Mouse (Mus musculus) thymus, adult 2 months (tissue): ENCODE data around the gene Creb3l2.

Experiments used
- CTCF ChIP-seq: fragments of 200-500 bp; IDR thresholded peaks from 2 replicates; pipeline ENCODE4 v1.5.1; 2012; ENCODE audit warnings: mild to moderate bottlenecking, control low read depth, low read length, moderate library complexity, borderline replicate concordance; ENCODE audit not compliant: control insufficient read depth, poor library complexity, insufficient read depth; ENCODE audit errors: extremely low read depth
- POLR2A ChIP-seq: fragments of 200-500 bp; IDR thresholded peaks from 2 replicates; pipeline ENCODE4 v1.6.1; 2012; ENCODE audit warnings: mild to moderate bottlenecking, low read length, control low read depth, moderate library complexity; ENCODE audit not compliant: control insufficient read depth, poor library complexity, insufficient read depth; ENCODE audit errors: extremely low read depth

DNA sequence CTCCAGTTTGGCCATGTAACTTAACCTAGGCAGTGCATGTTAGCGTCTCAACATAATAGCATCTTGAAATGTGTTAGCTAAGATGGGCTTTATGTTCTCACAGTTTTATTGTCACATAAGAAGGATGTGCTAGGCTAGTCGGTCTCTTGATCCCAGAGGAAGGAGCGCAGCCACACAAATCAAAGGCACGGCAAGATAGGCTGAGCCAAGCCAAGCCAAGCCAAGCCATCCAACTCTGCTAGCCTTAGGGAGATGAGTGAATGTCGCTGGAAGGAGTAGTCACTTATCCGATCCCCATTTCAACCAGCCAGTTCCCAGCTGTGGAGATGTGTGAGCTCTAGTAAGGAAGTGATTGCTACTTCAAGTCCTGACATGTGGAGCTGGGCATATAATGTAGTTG, 75.0 kb downstream of the Creb3l2 start:
- no peak for TF ChIP-seq POLR2A
- no peak for TF ChIP-seq CTCF
